Mouse (Mus musculus): ENCODE measurements around the gene Sval2.

Gene Sval2

GRCm38 (mm10) chr6:41852689-41853088, at the start of gene Sval2:
Gene Sval2 (plus strand): TSS chr6:41852989.
- in situ Hi-C loops (cut with MboI, MseI) = no loop called here

- in situ Hi-C loops (cut with MboI, MseI) = no loop called here
Observed at GRCm38 (mm10) chr6:41824086-41824485, 28.7 kb upstream of the Sval2 start.

GRCm38 (mm10) chr6:41829516-41829915, 23.3 kb upstream of the Sval2 start:
- in situ Hi-C loops (cut with MboI, MseI) = no loop called here

GRCm38 (mm10) chr6:41847235-41847634, 5.6 kb upstream of the Sval2 start, which contains the start of gene Pip:
Gene Pip (plus strand): TSS chr6:41847535.
- in situ Hi-C loops (cut with MboI, MseI) = no loop called here

- in situ Hi-C loops (cut with MboI, MseI) = no loop called here
Observed at GRCm38 (mm10) chr6:41864038-41864437, 11.2 kb downstream of the Sval2 start.

DNA sequence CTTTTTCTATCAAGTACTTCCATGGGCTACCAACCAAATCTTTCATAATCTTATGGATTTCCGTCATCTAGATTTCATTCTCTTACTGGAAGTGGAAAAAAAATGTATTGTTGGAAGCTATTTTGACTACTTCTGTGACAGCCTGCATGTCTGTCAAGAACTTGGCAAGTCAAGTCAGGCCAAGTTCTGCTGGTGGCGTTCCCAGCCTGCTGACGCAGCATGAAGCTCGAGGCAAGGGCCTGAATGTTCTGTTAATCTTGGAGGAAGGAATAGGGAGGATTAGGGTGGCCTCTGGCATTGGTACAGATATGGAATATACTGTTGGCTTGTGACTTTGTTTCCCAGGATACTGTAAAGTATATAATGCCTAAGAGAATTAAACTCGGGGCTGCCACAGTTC, 58.8 kb downstream of the Sval2 start:
- in situ Hi-C loops (cut with MboI, MseI) = no loop called here

Measured in T-helper 1 cell (primary cell).